Mouse (Mus musculus) E14TG2a.4 (cell line): ENCODE data around the gene Cpa5.

Source experiments
- CTCF ChIP-seq: conservative IDR thresholded peaks from 2 replicates; pipeline ENCODE4 v1.5.1; 2014; ENCODE audit warnings: low read length
- NANOG ChIP-seq: IDR thresholded peaks from 2 replicates; pipeline ENCODE4 v1.6.1; 2014; ENCODE audit warnings: borderline replicate concordance, low read length, mixed read lengths
- POU5F1 ChIP-seq: IDR thresholded peaks from 2 replicates; pipeline ENCODE4 v1.6.1; 2014; ENCODE audit warnings: low read length, borderline replicate concordance

DNA sequence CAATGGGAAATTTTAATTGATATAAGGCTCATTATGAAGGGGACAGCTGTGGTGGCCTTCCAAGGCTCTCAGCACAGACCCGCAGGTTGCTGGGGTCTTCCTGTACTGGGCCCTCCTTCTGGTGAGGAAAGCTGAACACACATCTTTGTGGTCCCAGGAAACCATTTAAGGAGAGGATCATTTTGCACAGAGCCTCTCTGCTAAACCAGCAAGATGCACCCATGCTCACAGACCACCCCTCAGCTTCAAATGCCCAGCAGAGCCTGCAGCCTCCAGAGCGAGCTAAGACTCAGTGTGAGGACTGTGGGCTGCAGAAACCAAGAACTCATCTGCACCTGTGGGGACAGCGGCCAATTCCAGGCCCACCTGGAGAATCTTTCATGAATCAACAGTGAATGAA, 44.1 kb downstream of the Cpa5 start:
- TF ChIP-seq CTCF (no peak), NANOG (no peak), POU5F1 (no peak)
